Mouse (Mus musculus) heart, adult 10 weeks (tissue): ENCODE measurements around the gene Ccdc163. TPM values are rescaled to one million over a fixed set of nuclear protein-coding genes. Genes with fewer than 3 reads are reported as not detected.

Experiments used
- polyA plus RNA-seq: library from polyadenylated mRNA; stranded (reverse); fragments of 350-450 nt; fragmentation: Illumina TruSeq; extraction: RNeasy Lipid Tissue Mini Kit (QIAGEN cat#74804); gene quantifications from one replicate; pipeline ENCODE4 v1.2.3, GENCODE M21; 2014; ENCODE audit warnings: low read depth, low replicate concordance

Ccdc163 gene
- 15.1 TPM for polyA plus RNA-seq

DNA sequence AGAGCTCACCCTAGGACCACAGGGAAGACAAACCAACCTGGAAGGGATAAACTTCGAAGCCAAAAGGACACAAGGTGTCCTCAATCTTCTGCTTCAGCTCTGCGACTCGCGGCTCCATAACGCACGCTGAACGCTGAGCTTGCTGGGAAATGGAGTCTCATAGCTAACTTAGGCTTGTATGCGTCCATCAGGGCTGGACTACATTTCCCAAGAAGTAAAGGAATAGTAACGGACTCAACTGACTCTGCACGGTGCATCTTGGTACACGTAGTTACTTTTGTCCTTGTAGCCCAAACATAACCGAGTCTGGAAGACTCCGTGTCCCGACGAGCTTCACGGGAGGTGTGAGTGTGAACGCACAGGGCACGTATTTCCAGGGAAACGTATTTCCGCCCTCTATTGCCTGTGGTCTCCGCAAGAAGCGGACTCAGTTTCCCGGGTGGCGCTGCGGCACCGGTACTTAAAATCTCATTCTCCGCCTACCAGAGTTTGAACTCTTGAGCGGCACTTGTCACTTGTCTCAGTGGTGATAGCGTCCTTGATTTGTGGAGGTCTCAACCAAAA, at the start of gene Ccdc163, which contains the start of gene Mmachc:
Gene Ccdc163 (plus strand): TSS at position 309 of the 564 bp plus-strand sequence.
Gene Mmachc (minus strand): TSS at position 206 of the 564 bp plus-strand sequence.

DNA sequence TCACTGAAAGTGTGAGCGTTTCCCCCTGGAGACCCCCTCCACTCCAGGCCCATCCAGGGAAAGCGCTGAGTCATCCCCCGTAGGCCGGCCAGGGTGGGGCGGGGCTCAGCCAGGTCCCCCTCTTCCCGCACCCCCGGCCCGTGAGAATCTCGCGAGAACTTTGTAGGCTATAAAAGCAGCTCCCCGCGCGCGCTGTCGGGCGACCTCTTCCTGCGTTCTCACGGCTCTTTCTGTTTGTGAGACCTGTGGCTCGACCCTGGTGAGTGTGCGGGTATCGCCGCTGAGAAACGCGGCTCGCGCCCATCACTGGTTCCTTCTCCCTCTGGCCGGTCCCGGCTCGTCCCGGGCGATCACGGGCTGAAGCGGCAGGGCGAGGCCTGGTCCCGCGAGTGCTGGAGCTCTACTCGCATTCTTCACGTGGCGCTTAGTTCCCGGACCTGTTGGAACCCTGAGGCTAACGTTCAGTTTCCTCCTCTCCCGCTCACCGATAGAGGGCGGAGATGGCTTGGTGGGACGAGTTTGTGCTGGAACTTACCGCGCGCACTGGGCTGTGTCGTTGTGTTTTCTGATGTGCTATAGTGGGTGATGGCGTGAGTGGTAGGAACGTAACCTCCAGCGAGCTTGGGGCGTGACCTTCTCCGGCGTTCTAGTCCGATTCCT, 22.8 kb upstream of the Ccdc163 start, which contains the start of gene Prdx1:
Gene Prdx1 (plus strand): TSS at position 143 of the 660 bp plus-strand sequence.

DNA sequence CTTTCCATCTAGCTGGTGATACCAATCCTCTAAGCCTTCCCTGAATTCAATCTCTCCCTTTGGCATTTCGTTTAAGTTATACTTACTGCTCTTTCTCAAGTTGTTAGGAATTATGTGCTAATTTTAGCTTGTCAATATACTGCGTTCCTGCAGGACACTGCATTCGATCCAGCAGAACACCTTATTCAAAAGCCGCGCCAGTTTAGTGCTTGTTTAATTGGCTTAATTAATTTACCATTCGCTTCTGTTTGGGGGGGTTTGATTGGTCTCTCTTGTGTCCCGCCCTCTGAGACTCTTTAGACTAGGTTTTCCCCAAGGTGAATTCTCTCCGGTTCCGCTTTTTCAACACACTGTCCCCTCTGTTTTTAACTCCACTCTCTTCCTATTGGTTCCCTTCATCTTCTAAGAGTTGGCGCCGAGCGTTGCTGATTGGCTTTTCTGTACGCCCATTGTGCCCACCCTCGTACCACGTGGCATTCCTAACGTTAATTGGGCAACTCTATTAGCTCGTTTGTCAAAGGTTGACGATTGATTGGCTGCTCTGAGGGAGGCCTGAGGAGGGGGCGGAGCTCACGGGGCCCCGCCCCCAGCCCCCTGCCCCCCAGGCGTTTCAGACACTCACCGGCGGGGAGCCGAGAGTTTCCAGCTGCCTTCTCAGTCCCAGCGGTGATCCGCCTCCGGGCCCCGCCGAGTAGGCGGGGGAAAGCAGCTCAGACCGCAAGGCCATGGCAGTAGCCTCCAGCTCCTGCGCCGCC, 12.2 kb downstream of the Ccdc163 start, which contains the start of gene Tesk2:
Gene Tesk2 (plus strand): TSS at position 606 of the 755 bp plus-strand sequence.

Other genes starting within 250 kb of the Ccdc163 start
- gene Mast2, start 244.3 kb upstream of the Ccdc163 start, polyA plus RNA-seq: 94.7 TPM
- gene Ipp, start 201.0 kb upstream of the Ccdc163 start, polyA plus RNA-seq: 11.9 TPM
- gene Tmem69, start 152.6 kb upstream of the Ccdc163 start, polyA plus RNA-seq: 39.4 TPM
- gene Gpbp1l1, start 150.9 kb upstream of the Ccdc163 start, polyA plus RNA-seq: 45.6 TPM
- gene Ccdc17, start 111.9 kb upstream of the Ccdc163 start, polyA plus RNA-seq: 3.7 TPM
- 28.0 TPM for gene Nasp, start 80.6 kb upstream of the Ccdc163 start, polyA plus RNA-seq
- gene Akr1a1, start 56.8 kb upstream of the Ccdc163 start, polyA plus RNA-seq: 265 TPM
- 614 TPM for gene Prdx1, start 23.0 kb upstream of the Ccdc163 start, polyA plus RNA-seq
- gene Mmachc, start 103 bp upstream of the Ccdc163 start, polyA plus RNA-seq: 56.3 TPM
- 2.0 TPM for gene Tesk2, start 12.4 kb downstream of the Ccdc163 start, polyA plus RNA-seq
- 11.1 TPM for gene Toe1, start 99.1 kb downstream of the Ccdc163 start, polyA plus RNA-seq
- 2.5 TPM for gene Mutyh, start 99.2 kb downstream of the Ccdc163 start, polyA plus RNA-seq
- gene Hpdl, start 113.2 kb downstream of the Ccdc163 start, polyA plus RNA-seq: 3.7 TPM
- 0.94 TPM for gene Zswim5, start 168.9 kb downstream of the Ccdc163 start, polyA plus RNA-seq